Mouse (Mus musculus): Measurements from ENCODE around the gene Itga9. TPM values are rescaled to one million over a fixed set of nuclear protein-coding genes. Genes with fewer than 3 reads are reported as not detected.

Gene Itga9
- polyA plus RNA-seq, 1 experiment from 2014 or later = 6.2 TPM

DNA sequence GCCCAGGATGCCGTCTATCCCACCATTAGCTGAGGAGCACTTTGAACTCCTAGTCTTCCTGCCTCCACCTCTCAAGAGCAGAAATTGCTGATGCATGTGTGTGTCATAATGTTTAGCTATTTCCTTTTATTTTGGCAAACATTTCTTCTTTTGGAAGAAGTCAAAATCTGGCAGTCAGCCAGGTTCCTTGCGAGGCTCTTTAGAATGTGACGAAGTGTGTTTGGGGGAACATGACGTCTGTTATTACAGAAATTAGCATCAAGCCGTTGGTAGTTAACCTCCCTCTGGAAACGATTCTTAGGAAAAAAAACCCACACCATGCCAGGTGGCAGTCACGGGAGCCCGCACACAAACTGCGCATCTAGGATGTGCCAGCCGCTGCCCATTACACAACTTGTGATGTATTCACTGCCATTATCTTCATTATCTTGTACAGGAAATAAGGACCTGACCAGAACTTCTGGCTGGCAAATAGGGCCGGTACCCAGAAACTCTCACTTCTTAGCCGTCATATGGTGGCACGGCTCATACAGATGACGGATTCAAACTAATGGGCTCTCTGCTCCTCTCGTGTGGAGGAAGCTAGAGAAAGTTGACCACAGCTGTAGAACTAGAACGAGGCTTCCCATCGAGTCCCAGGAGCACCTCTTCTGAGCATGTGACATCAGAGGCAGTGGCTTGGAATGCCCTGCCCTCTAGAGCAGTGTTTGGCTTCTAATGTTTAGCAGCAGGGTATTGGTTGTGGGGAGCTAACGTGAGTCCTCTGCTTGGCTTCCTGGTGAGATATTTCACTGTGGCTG is 99.9 kb downstream of the Itga9 start:
- no peak for ATAC-seq (replicated peaks; ENCODE audit: low FRiP score)
- Histone ChIP-seq H3K27me3 (replicated peaks; ENCODE audit: control insufficient read depth, insufficient read depth, low read length) (no peaks in the 10 kb centered on the region), H3K9ac (ENCODE audit: low read depth, low read length) (no peak overlapping the region), H3K27ac (ENCODE audit: low read depth, low read length) (no peak overlapping the region), H3K9me3 (ENCODE audit: control insufficient read depth, low read length) (no peaks in the 10 kb centered on the region), H3K36me3 (ENCODE audit: control insufficient read depth, insufficient read depth, low read length) (no peaks in the 10 kb centered on the region), H3K4me2 (no peak overlapping the region), H3K4me1 (replicated peaks; ENCODE audit: control insufficient read depth, insufficient read depth, low read length) (peaks cover 12% of the 10 kb centered on the region), H3K4me3 (ENCODE audit: low read depth, low read length) (no peak overlapping the region)
- DNase-seq (ENCODE audit: low spot score) = no peak
- 72% methylated on average over 18 of the region's 18 CpGs for WGBS

DNA sequence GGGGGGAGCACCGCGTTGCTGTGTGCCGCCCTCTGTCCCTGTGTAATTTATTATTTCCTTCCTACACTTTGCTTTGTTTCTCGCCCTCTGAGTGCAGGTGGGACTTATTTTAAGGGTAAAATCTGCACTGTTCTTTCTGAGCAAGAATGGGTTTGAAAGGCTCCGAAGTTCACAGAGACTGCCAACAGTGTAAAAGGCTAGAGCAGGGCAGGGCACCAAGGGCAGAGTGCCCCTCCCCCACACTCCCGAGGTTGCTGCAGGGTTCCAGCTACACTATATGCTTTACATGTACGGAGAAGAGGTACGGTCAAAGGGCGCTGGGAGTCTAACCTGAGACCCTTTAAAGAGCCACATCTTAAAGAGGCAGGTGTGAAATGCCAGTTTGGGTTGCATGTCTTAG is 104.1 kb downstream of the Itga9 start:
- Histone ChIP-seq H3K9ac (ENCODE audit: low read depth, low read length) (no peak overlapping the region), H3K4me1 (replicated peaks; ENCODE audit: control insufficient read depth, insufficient read depth, low read length) (peaks cover 5% of the 10 kb centered on the region), H3K36me3 (ENCODE audit: control insufficient read depth, insufficient read depth, low read length) (no peaks in the 10 kb centered on the region), H3K4me2 (no peak overlapping the region), H3K9me3 (ENCODE audit: control insufficient read depth, low read length) (no peaks in the 10 kb centered on the region), H3K27me3 (replicated peaks; ENCODE audit: control insufficient read depth, insufficient read depth, low read length) (no peaks in the 10 kb centered on the region), H3K4me3 (ENCODE audit: low read depth, low read length) (no peak overlapping the region), H3K27ac (ENCODE audit: low read depth, low read length) (no peak overlapping the region)
- WGBS = 61% methylated on average over 9 of the region's 9 CpGs
- DNase-seq (ENCODE audit: low spot score) (no peak), ATAC-seq (replicated peaks; ENCODE audit: low FRiP score) (no peak)

DNA sequence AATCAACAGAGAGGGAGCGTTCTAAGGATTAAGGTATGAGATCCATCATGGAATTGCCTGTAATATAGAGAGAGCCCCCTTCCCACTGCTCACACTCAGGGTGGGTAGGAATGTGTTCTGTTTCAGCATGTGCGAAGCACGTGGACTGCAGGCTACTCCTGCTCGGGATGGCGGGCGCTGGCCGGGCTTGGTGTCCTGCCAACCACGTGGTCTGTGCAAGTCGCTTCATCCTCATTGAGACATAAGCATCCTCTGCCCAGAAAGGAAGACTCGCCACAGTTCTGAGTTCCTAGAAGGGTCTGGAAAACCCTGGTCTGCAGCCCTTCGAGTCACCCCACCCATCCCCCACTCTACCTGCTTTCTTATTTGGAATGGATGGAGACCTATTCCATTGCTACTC is 105.3 kb downstream of the Itga9 start:
- Histone ChIP-seq H3K4me2 (no peak overlapping the region), H3K9ac (ENCODE audit: low read depth, low read length) (no peak overlapping the region), H3K9me3 (ENCODE audit: control insufficient read depth, low read length) (no peaks in the 10 kb centered on the region), H3K4me1 (replicated peaks; ENCODE audit: control insufficient read depth, insufficient read depth, low read length) (0 out of 2 replicates have a peak, but pooled peaks cover 3% of the 10 kb centered on the region), H3K36me3 (ENCODE audit: control insufficient read depth, insufficient read depth, low read length) (no peaks in the 10 kb centered on the region), H3K27me3 (replicated peaks; ENCODE audit: control insufficient read depth, insufficient read depth, low read length) (no peaks in the 10 kb centered on the region), H3K4me3 (ENCODE audit: low read depth, low read length) (no peak overlapping the region), H3K27ac (ENCODE audit: low read depth, low read length) (no peak overlapping the region)
- WGBS = 93% methylated on average over 11 of the region's 11 CpGs
- no peak for ATAC-seq (replicated peaks; ENCODE audit: low FRiP score)
- no peak for DNase-seq (ENCODE audit: low spot score)

DNA sequence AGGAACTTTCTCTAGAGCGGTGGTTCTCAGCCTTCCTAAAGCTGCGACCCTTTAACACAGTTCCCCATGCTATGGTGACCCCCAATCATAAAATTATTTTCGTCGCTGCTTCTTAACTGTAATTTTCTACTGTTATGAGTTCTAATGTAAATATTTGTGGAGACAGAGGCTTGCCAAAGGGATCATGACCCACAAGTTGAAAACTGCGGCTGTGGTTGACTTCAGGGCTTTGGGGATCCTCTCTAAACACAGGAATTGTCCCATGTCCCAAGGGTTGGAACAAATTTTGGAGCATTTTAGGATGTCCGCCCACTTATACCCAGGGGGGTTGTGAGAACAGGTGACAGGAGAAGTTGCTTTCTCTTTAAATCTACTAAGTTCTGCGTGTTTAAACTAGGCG is 107.0 kb downstream of the Itga9 start:
- no peaks in the 10 kb centered on the region for H3K9me3 ChIP-seq (ENCODE audit: control insufficient read depth, low read length)
- no peak overlapping the region for H3K4me2 ChIP-seq
- WGBS = 88% methylated on average over 8 of the region's 8 CpGs
- H3K27ac ChIP-seq (ENCODE audit: low read depth, low read length) = no peak overlapping the region
- no peaks in the 10 kb centered on the region for H3K36me3 ChIP-seq (ENCODE audit: control insufficient read depth, insufficient read depth, low read length)
- no peak overlapping the region for H3K9ac ChIP-seq (ENCODE audit: low read depth, low read length)
- DNase-seq (ENCODE audit: low spot score) (no peak), ATAC-seq (replicated peaks; ENCODE audit: low FRiP score) (no peak)
- no peak overlapping the region for H3K4me3 ChIP-seq (ENCODE audit: low read depth, low read length)
- 0 out of 2 replicates have a peak, but pooled peaks cover 3% of the 10 kb centered on the region for H3K4me1 ChIP-seq (replicated peaks; ENCODE audit: control insufficient read depth, insufficient read depth, low read length)
- H3K27me3 ChIP-seq (replicated peaks; ENCODE audit: control insufficient read depth, insufficient read depth, low read length) = no peaks in the 10 kb centered on the region

DNA sequence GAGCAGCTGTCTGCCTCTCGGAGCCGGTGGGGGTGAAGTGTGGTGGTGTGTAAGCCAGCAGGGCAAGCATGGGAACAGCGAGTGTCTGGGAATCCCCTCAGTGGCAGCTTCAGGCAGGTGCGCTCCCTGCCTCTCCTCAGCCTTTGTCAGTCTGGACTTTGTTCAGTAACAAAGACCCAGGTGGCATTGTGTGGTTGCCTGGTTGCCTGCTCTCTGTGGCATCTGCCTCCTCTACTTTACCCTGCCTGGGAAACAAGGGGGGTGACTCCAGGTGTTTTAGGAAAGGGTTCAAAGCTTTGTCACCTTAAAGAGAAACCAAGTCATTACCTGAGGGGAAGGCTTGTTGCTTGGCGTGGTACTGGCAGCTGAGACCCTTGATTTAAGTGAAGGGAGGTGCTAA is 108.0 kb downstream of the Itga9 start:
- 90% methylated on average over 5 of the region's 5 CpGs for WGBS
- Histone ChIP-seq H3K27me3 (replicated peaks; ENCODE audit: control insufficient read depth, insufficient read depth, low read length) (no peaks in the 10 kb centered on the region), H3K27ac (ENCODE audit: low read depth, low read length) (no peak overlapping the region), H3K4me3 (ENCODE audit: low read depth, low read length) (no peak overlapping the region), H3K36me3 (ENCODE audit: control insufficient read depth, insufficient read depth, low read length) (no peaks in the 10 kb centered on the region), H3K4me1 (replicated peaks; ENCODE audit: control insufficient read depth, insufficient read depth, low read length) (0 out of 2 replicates have a peak, but pooled peaks cover 3% of the 10 kb centered on the region), H3K9ac (ENCODE audit: low read depth, low read length) (no peak overlapping the region), H3K4me2 (no peak overlapping the region), H3K9me3 (ENCODE audit: control insufficient read depth, low read length) (no peaks in the 10 kb centered on the region)
- DNase-seq (ENCODE audit: low spot score) = no peak
- ATAC-seq (replicated peaks; ENCODE audit: low FRiP score) = no peak

DNA sequence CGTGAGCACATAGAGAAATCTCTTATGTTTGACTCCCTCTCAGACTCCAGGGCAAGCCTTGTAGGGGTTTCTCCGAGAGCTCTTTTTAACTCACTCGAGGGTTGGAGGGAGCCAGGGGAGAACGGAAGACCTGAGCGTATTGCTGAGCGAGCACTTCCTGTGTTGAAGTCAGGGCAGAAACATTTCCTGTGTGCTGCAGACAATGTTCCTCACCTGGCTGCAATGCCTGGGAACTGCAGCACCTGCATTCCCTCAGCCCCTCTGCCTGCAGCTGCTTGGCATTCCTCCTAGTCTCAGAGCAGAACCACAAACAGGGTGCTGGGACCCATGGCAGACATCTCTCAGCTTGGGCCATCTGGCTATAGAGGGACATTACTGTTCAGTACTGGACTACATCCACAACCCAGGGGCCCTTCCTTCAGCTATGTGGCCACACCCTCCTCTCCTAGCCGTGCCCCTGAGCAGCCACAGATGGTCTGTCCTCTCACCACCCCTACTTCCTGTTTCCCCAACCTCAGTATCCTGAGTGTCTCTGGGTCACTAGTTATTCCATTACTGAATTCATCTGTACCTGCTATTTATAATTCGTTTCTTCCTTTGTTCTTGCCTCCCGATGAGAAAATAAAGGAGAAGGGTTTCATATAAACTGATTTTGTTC is 109.6 kb downstream of the Itga9 start:
- ATAC-seq (replicated peaks; ENCODE audit: low FRiP score) (no peak), DNase-seq (ENCODE audit: low spot score) (no peak)
- Histone ChIP-seq H3K27ac (ENCODE audit: low read depth, low read length) (no peak overlapping the region), H3K27me3 (replicated peaks; ENCODE audit: control insufficient read depth, insufficient read depth, low read length) (no peaks in the 10 kb centered on the region), H3K36me3 (ENCODE audit: control insufficient read depth, insufficient read depth, low read length) (no peaks in the 10 kb centered on the region), H3K4me2 (no peak overlapping the region), H3K4me3 (ENCODE audit: low read depth, low read length) (no peak overlapping the region), H3K9ac (ENCODE audit: low read depth, low read length) (no peak overlapping the region), H3K4me1 (replicated peaks; ENCODE audit: control insufficient read depth, insufficient read depth, low read length) (0 out of 2 replicates have a peak, but pooled peaks cover 3% of the 10 kb centered on the region), H3K9me3 (ENCODE audit: control insufficient read depth, low read length) (no peaks in the 10 kb centered on the region)
- WGBS = 57% methylated on average over 9 of the region's 9 CpGs

DNA sequence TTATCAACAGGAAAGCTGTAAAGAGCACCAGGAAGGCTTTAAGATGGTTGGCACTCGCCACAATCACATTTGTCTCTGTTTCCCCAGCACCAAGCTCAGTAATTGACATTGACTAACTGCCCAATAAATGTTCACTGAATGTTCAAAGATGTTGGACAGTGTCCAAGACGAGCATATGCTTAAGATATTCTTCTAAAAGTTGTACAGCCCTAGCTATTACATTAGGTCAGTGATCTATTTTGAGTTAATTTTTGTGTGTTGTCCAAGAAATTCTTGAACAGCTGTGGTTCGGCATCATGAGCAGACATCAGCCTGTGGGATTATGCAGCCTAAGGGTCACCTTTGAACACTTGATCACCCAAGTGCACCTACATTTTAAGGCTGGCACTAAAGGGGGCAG is 110.9 kb downstream of the Itga9 start:
- Histone ChIP-seq H3K4me2 (no peak overlapping the region), H3K9me3 (ENCODE audit: control insufficient read depth, low read length) (no peaks in the 10 kb centered on the region), H3K36me3 (ENCODE audit: control insufficient read depth, insufficient read depth, low read length) (no peaks in the 10 kb centered on the region), H3K9ac (ENCODE audit: low read depth, low read length) (no peak overlapping the region), H3K27me3 (replicated peaks; ENCODE audit: control insufficient read depth, insufficient read depth, low read length) (no peaks in the 10 kb centered on the region), H3K27ac (ENCODE audit: low read depth, low read length) (no peak overlapping the region), H3K4me3 (ENCODE audit: low read depth, low read length) (no peak overlapping the region), H3K4me1 (replicated peaks; ENCODE audit: control insufficient read depth, insufficient read depth, low read length) (0 out of 2 replicates have a peak, but pooled peaks cover 3% of the 10 kb centered on the region)
- no peak for DNase-seq (ENCODE audit: low spot score)
- 63% methylated on average over 3 of the region's 3 CpGs for WGBS
- ATAC-seq (replicated peaks; ENCODE audit: low FRiP score) = no peak

DNA sequence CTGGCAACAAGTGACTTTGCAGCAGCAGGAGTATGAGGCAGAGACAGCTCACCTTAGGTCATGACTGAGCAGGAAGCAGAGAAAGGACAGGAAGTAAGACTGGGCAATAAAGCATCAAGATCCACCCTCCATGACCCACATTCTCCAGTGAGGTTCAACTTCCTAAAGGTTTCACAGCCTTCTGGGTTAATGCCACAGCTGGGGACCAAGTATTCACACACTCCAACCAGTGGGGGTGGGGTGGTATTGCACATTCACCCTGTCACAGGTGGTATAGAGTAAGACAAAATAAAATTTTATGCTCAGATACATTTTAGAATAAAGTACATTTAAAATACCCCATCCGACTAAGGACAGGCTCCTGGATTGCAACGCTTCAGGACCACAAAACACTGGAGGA is 112.0 kb downstream of the Itga9 start:
- H3K4me1 ChIP-seq (replicated peaks; ENCODE audit: control insufficient read depth, insufficient read depth, low read length) = 0 out of 2 replicates have a peak, but pooled peaks cover 3% of the 10 kb centered on the region
- no peak for DNase-seq (ENCODE audit: low spot score)
- H3K9me3 ChIP-seq (ENCODE audit: control insufficient read depth, low read length) = no peaks in the 10 kb centered on the region
- no peak overlapping the region for H3K4me2 ChIP-seq
- no peak overlapping the region for H3K9ac ChIP-seq (ENCODE audit: low read depth, low read length)
- no peaks in the 10 kb centered on the region for H3K36me3 ChIP-seq (ENCODE audit: control insufficient read depth, insufficient read depth, low read length)
- H3K27me3 ChIP-seq (replicated peaks; ENCODE audit: control insufficient read depth, insufficient read depth, low read length) = no peaks in the 10 kb centered on the region
- no peak for ATAC-seq (replicated peaks; ENCODE audit: low FRiP score)
- no peak overlapping the region for H3K27ac ChIP-seq (ENCODE audit: low read depth, low read length)
- WGBS = 84% methylated on average over 2 of the region's 2 CpGs
- H3K4me3 ChIP-seq (ENCODE audit: low read depth, low read length) = no peak overlapping the region

DNA sequence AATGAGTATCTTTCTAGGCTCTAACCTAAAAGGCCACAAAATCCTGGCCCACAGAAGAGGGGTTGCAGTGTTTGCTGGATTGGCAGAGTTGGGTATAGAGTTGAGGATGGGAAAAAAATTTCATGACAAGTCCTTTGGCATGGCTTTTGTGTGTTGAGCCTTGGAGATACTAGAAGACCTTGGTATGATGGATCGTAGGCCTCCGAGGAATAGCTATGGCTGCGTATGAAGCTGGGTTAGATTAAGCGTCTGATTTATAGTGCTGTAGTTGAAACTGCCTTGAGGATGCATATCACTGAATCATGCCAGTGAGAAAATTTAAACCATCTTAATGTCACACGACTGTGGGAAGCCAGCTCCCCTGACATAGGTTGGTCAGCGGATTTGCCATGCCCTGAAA is 114.6 kb downstream of the Itga9 start:
- H3K36me3 ChIP-seq (ENCODE audit: control insufficient read depth, insufficient read depth, low read length) = no peaks in the 10 kb centered on the region
- H3K4me3 ChIP-seq (ENCODE audit: low read depth, low read length) = no peak overlapping the region
- 89% methylated on average over 6 of the region's 6 CpGs for WGBS
- no peaks in the 10 kb centered on the region for H3K27me3 ChIP-seq (replicated peaks; ENCODE audit: control insufficient read depth, insufficient read depth, low read length)
- no peaks in the 10 kb centered on the region for H3K4me1 ChIP-seq (replicated peaks; ENCODE audit: control insufficient read depth, insufficient read depth, low read length)
- H3K4me2 ChIP-seq = no peak overlapping the region
- H3K27ac ChIP-seq (ENCODE audit: low read depth, low read length) = no peak overlapping the region
- ATAC-seq (replicated peaks; ENCODE audit: low FRiP score) (no peak), DNase-seq (ENCODE audit: low spot score) (no peak)
- no peak overlapping the region for H3K9ac ChIP-seq (ENCODE audit: low read depth, low read length)
- H3K9me3 ChIP-seq (ENCODE audit: control insufficient read depth, low read length) = no peaks in the 10 kb centered on the region

Data from liver, embryonic 11.5 days (tissue).